Mouse (Mus musculus) adrenal gland (tissue): Measurements from ENCODE around the gene Setd5.

ENCODE experiments used
- intact Hi-C: fragments of 180-260 bp; cut with DNase I; formaldehyde crosslinking; loops from one replicate; pipeline ENCODE4 v1.15.1; 2025
- long read RNA-seq, 2 experiments: library from polyadenylated mRNA; unstranded; transcript quantifications; one replicate each; pipeline ENCODE4 v2.0.0; 2020; ENCODE audit warnings: borderline replicate concordance in 1 of 2; ENCODE audit not compliant: insufficient replicate concordance in 1 of 2

Gene Setd5
- long read RNA-seq, experiment 1, partial matches to known transcripts = 3 of 8 reads
- long read RNA-seq, experiment 1, other reads (novel, unspliced or antisense) = 4 of 8 reads
- long read RNA-seq, experiment 2, full-length matches to known transcripts = 2 of 16 reads
- long read RNA-seq, experiment 2, partial matches to known transcripts = 6 of 16 reads
- long read RNA-seq, experiment 2, other reads (novel, unspliced or antisense) = 8 of 16 reads

DNA sequence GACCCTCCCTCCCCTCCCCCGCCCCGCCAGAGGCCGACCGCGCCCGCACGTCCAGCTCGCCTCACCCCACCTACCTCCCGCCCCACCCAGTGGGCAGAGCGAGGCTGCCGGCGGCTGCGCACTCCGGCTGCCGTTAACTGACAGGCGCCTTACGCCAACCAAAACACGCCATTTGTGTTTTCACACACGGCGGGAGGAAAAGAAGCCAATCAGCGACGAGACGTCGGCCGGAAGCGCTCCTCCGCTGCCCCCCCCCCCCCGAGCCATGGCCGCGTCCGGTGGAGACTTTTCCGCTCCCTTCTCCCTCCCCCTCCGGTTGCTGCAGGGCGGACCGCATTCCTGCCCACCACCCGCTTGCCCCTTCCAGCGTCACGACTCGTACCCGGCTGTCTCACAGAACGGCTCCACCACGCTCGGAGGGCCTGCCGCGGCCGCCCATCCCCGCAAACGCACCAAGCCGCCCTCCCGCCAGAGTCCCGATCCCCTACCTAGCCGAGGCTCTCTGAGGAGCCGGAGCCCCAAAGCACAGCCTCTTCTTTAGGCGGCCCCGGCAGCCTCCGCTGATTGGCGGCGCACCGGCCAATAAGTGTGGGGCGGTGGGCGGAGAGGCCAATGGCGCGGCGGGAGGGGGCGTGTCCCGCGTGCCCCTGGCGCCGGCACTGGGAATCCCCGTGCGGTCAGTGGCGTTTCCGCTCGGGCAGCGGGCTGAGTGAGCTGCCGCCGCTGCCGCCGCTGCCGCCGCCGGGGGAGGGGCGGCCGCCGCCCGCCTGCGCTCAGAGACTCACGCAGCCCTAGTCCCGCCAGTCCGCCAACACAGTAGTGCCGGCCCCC, at the start of gene Setd5:
Setd5 (plus strand) TSS at position 680 of the 831 bp plus-strand sequence.
- intact Hi-C loops = no loop called here

DNA sequence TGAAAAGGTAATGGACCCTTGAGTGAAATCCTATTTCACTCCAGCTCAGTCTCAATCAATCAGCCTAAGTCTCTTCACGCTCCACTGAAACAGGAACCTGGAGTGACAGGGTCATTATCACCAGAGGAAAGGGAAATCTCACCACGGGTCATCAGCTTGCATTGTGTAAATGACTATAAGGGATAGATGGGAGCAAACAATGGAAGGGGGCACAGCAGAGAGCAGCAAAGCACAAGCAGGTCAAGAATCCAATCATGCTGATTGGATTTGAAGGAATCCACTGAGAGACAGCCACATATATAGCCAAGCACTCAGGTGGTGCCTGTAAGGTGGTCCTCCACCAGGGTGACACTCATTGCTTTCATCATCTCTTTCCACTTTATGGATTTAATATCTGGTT, 49.7 kb upstream of the Setd5 start:
- intact Hi-C loops = no loop called here

DNA sequence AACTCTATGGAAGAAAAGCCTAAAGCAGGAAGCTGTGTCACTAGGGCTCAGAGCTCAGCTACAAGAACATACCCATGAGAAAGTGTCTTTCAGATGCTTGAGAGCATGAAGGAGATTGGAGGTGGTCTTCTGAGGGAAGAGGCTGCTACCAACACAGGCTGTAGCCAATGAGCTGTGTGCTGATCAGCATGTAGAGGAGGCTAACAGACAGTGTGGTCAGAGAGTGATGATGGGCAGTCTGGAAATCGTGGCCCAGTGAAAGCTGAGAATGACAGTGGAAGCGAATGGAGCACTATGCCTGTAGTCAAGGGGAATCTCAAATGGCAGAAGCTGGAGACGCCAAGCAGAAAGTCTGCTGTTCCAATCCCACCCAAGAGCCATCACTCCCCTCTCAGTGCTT, 48.2 kb upstream of the Setd5 start:
- intact Hi-C loops = no loop called here

DNA sequence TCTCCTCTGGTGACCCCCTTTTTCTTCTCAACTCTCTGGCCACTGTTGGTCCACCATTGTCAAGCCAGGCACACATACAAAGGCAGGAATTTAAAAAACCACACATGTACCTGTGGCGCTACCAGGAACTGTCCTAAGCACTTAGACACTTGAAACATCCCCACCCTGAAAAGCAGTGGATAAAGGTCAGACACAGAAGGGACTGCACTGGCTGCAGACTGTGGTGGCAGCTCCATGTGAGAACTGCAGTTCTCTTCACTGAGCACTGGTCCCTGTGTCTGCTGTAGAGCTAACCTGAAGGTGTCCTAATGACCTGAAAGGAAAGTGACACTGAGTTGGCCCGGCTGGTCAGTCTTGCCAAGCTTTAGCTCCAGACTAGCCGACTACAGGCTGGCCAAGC, 46.6 kb upstream of the Setd5 start:
- intact Hi-C loops = no loop called here

DNA sequence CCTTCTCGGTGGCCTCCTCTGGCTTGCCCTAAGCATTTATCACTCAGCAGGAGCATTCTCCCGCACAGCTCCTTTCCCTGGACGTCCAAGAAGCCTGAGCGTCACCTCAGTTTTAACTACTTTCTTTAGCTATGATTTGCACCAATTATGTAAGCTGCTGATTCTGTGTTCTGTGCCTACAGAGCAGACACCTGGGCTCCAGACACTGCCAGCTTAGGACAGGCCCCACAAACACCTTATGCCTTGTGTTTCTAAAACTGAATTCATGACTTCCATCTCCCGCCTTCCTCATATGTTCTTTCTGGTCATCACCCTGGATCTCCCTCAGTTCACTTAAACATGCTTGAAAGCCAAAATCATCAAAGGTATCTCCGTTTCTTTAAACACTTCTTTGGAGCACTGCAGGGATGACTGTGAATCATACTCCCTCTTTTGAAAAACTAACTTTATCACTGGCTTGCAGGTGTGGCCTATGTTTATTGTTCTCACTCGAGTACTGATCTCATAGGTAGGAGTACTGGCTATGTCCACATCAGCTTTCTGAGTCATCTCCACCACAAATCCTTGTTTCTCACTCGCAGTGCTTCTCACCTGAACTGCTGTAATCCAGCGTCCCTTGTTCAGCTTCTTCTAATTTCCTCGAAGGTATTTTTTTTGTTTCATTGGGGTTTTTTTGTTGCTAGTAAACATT, 46.0 kb upstream of the Setd5 start:
- intact Hi-C loops = no loop called here

DNA sequence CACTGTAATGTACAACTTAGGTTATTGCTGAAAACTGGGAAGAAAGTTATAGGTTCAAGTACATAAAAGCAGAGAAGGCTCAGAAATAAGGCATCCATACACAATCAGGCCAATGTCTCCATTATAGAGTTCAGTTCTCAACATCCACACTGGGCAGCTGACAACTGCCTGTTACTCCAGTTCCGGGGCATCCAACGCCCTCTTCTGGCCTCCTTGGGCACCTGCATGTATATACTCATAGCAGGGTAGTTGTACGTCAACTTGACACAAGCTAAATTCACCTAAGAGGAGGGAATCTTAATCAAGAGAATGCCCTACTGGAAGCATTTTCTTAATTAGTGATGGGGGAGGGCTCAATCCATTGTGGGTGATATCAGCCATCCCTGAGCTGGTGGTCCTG, 45.0 kb upstream of the Setd5 start:
- intact Hi-C loops = no loop called here

DNA sequence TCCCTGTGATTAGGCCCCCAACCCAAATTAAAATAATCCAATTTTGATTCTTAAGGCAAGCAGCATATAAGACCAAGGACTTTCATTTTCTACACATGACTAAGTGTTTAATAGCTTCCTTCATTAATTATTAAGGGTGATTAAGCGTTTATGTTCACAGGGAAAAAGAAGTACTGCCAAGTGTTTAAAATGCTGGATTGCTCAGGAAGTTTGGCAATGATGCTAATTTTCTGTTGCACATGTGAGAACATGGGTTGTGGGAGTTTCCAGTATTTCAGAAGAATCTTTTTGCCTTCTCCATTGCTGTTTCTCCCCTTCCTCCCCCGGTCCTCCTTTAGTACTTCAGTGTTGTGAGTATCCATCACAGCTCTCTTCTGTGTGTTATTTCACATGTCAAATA, 44.0 kb upstream of the Setd5 start:
- intact Hi-C loops = no loop called here

DNA sequence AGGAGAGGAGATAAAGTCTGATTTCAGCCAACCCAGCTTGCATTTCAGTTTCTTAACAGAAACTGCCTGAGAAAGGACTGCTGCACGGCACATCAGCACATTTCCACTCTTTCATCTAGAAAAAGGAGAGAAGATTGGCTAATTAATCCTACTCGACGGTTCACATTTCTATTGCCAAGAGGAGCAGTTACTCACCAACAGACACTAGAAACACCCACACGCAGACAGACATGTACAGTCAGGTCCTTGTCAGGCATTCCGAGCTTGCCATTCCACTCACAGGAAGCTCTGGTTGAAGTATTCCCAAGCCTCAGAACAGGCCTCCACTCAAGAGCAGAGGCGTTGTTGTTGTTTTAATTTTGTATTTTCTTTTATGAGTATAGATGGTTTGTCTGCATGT, 42.7 kb upstream of the Setd5 start:
- intact Hi-C loops = no loop called here

DNA sequence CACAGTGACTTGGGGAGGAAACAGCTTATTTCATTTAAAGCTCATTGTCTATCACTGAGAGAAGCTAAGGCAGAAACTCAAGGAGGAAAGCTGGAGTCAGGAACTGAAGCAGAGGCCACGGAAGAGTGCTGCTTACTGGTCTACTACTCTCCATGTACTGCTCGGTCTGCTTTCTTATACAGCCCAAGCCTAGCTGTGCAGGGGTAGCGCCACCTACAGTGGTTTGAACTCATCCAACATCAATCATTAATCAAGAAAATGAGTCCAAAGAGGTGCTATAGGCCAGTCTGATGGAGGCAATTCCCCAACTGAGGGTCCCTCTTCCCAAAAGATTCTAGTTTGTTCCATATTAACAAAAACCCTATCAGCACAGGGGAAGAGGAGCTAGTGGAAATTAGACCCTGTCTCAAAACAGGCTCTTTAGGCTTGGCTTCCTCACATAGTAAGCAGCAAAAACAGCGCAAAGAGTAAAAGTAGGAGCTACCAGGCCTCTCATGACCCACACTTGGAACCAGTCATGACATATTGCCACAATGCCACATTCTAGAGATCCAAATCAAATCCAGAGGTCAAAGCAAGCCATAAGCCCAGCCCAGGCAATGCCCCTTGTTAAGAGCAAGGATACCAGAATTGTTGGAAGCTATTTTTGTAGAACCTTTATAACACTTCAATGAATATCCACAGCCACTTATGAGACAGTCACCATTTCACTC, 40.5 kb upstream of the Setd5 start:
- intact Hi-C loops = no loop called here

DNA sequence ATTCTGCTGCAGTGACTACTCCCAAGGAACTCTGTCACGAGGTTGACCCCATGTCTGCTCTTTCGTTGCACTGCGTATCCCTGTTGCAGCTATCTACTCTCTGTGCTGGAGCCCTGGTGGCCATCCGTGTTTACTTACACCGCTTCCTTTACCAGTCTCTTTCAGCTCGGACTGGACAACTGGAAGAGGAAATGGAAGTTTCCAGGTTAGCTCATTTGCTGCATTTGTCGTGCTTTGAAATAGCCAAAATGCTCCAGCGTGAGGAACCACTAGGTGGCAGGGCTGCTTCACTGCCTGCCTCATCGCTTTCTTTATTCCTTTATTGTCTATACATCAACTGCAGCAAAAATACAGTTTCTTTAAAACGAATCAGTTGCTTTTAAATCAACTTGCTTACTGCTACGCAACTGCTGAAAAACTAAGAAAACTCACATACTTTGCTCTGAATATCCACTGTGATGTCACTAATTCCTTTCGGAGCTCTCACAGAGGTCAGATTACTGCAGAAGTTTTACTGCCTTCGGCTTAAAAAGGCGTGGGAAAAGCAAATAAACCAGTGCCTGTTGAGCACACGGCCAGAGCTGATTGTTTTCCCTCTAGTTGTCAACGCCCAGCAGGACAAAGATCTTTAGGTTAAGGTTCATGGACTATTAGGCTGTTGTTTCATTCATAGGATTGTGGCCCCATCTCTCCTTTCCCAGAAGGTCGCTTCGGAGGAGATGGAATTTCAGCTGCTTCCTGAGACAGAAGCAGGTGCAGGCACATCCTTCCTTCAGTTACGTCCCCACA, 39.0 kb upstream of the Setd5 start:
- intact Hi-C loops = loop anchor here (2.0 kb wide), 1 partner anchor 67 kb away; no protein-coding TSS in a partner anchor

DNA sequence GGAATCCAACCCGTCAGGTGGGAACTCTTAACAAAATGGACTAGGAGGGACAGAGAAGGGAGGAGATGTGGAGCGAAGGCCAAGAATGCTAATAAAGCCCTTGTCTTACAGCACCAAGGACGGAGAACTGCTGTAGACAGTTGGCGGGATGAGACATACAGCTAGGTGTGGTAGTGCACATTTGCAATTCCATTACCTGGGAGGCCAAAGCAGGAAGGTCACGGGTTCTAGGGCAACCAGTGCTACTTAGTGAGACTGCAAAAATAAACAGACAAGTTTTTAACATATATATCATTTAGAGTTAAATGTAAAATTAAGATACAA, 38.5 kb upstream of the Setd5 start:
- intact Hi-C loops = loop anchor here (2.0 kb wide), 1 partner anchor 66 kb away; no protein-coding TSS in a partner anchor

DNA sequence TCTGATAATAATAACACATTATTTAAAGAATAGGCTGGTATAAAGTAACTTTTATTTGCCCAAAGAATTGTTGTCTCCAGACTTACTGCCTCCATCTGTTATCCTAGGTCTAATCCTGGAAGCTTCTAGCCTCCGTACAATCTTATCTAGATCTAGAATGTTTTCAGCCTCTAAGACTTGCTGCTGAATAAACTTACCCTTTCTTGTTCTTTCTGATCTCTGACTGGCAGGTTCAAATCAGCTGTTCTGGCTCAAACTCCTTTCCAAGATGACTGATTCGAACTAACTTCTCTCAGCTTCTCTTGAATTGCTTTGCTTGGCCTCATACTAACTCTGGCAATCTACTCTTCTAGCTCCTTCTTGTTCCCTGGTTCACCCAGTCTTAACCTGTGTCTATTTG, 36.8 kb upstream of the Setd5 start:
- intact Hi-C loops = no loop called here

DNA sequence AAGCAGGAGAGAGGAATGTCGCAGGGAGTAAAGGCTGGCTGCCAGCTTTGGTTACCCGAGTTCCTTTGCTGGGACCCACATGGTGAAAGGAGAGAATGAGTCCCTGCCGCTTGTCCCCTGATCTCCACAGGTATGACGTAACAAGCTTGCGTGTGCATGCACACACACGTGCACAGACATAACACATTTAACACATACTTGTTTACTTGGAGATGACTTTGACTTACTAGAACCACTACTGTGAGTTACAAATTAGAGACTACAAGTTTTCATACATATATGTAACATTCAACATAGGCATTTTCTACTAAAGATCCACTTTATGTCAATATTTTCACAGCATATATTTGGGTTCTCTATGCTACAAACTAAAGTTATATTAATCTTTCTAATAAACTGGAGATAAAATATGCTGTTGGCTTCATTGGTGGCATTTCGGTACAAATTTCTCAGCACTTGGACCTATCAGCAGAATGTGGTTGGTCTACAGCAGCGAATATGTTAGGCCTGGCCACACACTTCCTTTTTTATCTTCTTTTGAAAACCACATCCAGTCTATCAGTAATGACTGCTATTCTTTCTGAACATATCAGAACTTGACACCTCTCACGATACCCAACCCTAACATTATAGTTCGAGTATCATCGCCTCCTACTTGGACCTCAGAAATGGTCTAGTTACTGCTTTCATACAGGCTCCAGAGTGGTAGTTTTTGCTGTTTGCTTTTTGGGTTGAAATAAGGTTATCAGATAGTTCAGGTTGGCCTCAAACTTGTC, 35.8 kb upstream of the Setd5 start:
- intact Hi-C loops = no loop called here

DNA sequence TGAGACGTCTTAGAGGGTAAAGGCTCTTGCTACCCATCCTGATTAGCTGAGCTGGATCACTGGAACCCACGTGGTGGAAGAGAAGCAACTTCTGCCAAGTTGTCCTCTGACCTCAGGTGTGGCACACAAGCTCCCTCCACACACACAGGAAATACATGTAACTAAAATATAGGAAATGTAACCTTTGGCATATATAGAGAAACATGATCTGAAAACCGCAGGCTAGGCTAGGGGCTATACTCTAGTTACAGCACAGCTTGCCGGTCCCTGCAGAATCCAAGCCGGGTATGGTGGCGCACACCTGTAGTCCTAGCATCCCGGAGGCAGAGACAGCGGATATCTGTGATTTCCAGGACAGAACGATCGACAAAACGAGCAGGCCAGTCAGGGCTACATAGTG, 31.6 kb upstream of the Setd5 start:
- intact Hi-C loops = loop anchor here (5.0 kb wide), 1 partner anchor 262 kb away; the partner anchor contains the start of gene Brpf1

DNA sequence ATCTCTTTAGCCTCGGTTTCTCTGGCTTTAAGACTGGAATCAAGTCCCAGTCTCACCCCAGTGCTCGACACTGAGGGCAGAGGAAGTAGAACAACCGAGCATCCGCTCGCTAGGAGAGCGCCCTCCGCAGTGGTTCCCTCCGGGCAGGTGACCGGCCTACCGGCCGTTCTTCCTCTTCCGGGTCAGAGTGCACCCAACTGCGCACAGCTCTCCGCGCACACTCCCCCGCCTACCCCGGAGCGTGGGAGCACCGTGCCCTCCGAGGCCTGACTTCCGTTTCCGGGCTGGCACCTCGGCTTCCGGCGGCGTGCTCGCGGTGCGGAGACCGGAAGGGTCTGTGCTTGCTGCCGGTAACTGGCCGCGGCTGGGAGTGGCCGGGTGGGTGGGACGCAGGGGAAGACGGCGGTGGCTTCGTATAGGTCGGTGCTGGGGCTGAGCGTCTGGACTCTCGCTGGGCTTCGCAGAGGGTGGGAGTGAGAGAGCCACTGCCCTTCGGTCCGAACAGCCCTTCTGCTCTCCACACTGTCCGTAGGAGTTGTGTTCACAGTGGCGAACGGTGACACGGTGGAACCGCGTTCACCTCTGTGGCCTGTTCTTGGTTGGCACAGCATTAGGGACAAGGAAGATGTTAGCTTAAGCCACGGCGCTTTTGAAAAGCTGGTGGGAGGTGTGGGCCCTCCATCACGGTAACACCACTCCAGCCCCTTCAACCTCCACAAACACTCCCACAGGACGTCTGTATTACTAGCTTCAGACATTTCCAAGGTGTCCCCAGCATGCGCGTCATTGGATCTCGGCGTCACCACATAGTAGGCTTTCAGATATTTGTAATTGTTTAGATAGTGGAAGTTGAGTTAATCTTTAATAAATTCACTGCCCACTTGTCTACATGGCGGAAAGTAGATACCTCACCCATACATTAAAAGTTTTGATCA, 30.9 kb upstream of the Setd5 start, which contains the start of gene Thumpd3:
Thumpd3 (plus strand) TSS at position 185 of the 935 bp plus-strand sequence.
- intact Hi-C loops = loop anchor here (5.0 kb wide), 1 partner anchor 261 kb away; the partner anchor contains the start of gene Brpf1

DNA sequence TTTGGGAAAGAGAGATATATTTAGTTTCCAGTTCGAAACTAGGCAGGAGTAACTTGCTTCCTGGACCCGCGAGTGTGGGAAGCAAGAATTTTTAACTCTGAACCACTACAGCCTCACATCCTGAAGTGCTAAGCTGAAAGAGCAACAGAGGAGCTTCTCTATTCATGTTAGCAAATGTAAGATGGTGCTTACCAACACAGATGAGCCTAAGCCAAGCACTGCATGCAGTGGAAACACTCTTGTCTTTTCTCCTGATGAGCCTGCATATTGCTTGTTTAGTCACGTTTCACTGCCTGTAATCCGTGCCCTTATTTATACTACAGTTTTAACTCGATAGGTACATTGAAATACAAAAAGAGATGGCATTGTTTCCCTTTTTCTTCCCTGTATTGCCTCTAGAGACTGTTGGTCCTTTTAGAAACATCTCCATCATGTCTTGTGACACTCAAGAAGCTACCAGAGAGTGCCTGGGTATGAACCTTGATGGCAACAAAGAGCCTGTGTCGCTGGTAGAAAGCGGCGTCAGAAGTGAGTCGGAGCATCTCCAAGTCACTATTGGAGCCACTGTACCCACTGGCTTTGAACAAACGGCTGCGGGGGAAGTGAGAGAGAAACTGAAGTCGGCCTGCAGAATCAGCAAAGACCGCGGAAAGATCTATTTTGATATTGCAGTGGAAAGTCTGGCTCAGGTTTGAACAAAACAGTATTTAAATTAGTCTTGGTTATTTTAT, 30.0 kb upstream of the Setd5 start:
- intact Hi-C loops = loop anchor here (5.0 kb wide), 1 partner anchor 260 kb away; the partner anchor contains the start of gene Brpf1

DNA sequence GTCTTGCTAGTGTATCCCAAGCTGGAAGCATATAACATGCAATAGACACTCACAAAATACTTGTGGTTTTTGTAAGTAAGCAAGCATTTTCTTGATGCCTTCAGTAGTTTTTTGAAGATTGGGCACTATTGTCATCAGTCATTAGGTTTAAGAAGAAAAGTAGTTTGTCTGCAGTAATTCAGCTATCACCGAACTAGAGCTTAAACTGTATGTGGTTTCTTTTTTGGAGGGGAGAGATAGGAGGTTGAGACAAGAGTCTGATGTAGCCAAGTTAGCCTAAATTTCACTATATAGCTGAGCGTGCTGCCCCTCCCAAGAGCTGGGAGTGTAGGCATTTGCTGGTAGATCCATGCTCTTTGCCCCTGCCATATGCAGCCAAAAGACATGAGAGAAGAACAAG, 28.8 kb upstream of the Setd5 start:
- intact Hi-C loops = loop anchor here (5.0 kb wide), 1 partner anchor 259 kb away; the partner anchor contains the start of gene Brpf1

DNA sequence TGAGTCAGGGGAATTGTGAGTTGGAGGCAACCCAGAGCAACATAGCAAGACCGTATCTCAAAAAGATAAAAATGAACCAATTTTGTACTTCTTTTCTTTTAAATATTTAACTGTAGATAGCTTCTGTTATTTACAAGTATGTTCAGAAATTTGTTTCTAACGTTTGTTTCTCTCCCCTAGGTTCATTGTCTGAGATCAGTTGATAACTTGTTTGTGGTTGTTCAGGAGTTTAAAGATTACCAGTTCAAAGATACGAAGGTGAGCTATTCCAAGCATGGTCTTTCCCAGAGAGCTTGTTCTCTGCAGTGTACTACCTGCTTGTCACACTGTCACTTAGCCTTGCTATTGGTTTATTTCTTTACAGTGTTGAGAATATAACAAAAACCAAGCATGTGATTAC, 28.0 kb upstream of the Setd5 start:
- intact Hi-C loops = loop anchor here (5.0 kb wide), 1 partner anchor 258 kb away; the partner anchor contains the start of gene Brpf1
